Mouse (Mus musculus): ENCODE data around the gene Snrpf. TPM values are rescaled to one million over a fixed set of nuclear protein-coding genes. Genes with fewer than 3 reads are reported as not detected.
A peak's percentile ranks its signal among the peaks of the same experiment; 100 is the strongest.

Gene Snrpf
- polyA plus RNA-seq, 1 experiment from 2014 or later = 121 TPM

- no peak for DNase-seq (ENCODE audit: low spot score)
- WGBS = 73% methylated on average over 10 of the region's 10 CpGs
- Histone ChIP-seq H3K4me2 (ENCODE audit: low read length) (no peak overlapping the region), H3K27me3 (ENCODE audit: insufficient read depth, low read length) (no peaks in the 10 kb centered on the region), H3K4me3 (replicated peaks; ENCODE audit: low read depth, low read length) (no peak overlapping the region), H3K9me3 (replicated peaks; ENCODE audit: low read length) (no peaks in the 10 kb centered on the region), H3K27ac (no peak overlapping the region), H3K4me1 (replicated peaks; ENCODE audit: insufficient read depth, low read length) (no peaks in the 10 kb centered on the region), H3K9ac (ENCODE audit: low read depth, low read length) (no peak overlapping the region), H3K36me3 (ENCODE audit: insufficient read depth, low read length) (no peaks in the 10 kb centered on the region)
- no peak for TF ChIP-seq CTCF (IDR thresholded peaks at IDR 0.05; ENCODE audit: low read depth)
- no peak for ATAC-seq (replicated peaks; ENCODE audit: low FRiP score, low read depth)
Observed at GRCm38 (mm10) chr10:93549821-93550220, 39.7 kb downstream of the Snrpf start.

DNA sequence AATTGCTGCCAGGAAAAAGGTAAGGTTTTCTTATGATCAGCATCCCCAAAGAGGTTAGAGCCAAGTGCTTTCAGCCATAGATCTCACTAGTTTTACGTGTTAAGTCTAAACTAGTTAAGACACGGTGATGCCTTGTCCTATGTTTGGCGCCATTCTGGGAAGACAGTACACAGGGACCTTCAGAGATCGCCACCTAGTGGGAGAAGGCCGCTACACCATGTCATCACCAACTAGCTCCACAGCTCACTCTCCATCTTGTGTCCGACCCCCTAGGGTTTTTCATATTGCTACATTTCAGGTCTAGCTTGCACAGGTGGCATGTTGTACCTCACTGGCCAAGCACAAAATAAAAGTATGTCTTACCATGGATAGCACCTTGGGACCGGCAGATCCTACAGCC lies 40.5 kb downstream of the Snrpf start:
- 11% methylated on average over 7 of the region's 7 CpGs for WGBS

DNA sequence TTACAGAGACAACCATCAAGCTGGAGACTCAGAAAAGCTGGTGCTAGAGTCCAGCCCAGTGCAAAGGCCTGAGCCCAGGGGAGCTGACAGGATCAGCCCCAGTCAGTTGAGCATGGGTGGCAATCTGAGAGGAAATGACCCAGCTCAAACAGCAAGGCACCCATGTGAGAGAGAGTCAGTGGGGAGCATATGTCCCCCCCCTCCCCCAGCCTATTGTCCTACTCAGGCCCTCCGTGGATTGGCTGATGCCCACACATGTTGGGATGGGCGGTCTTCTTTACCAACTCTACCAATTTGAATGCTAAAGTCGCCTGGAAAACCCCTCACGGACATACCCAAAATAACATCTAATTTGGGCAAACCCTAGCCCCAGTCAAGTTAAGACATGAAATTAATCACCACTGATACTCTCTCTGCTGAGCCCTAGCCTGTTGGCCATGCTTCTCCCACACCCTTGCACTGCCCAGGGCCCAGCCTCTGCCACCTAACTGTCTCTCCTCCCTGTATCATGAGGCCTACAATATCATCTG lies 41.7 kb downstream of the Snrpf start:
- Histone ChIP-seq H3K4me1 (replicated peaks; ENCODE audit: insufficient read depth, low read length) (no peaks in the 10 kb centered on the region), H3K4me2 (ENCODE audit: low read length) (no peak overlapping the region), H3K36me3 (ENCODE audit: insufficient read depth, low read length) (no peaks in the 10 kb centered on the region), H3K9ac (ENCODE audit: low read depth, low read length) (no peak overlapping the region), H3K4me3 (replicated peaks; ENCODE audit: low read depth, low read length) (no peak overlapping the region), H3K27me3 (ENCODE audit: insufficient read depth, low read length) (no peaks in the 10 kb centered on the region), H3K27ac (no peak overlapping the region), H3K9me3 (replicated peaks; ENCODE audit: low read length) (no peaks in the 10 kb centered on the region)
- no peak for TF ChIP-seq CTCF (IDR thresholded peaks at IDR 0.05; ENCODE audit: low read depth)
- 0 out of 2 replicates have a peak, but pooled peaks have one; percentile 17 for ATAC-seq (replicated peaks; ENCODE audit: low FRiP score, low read depth)
- DNase-seq (ENCODE audit: low spot score) = no peak
- WGBS = 97% methylated on average over 4 of the region's 4 CpGs

More for the DNA sequence above, 40.5 kb downstream of the Snrpf start:
- H3K27me3 ChIP-seq (ENCODE audit: insufficient read depth, low read length) = no peaks in the 10 kb centered on the region
- no peaks in the 10 kb centered on the region for H3K36me3 ChIP-seq (ENCODE audit: insufficient read depth, low read length)
- no peaks in the 10 kb centered on the region for H3K4me1 ChIP-seq (replicated peaks; ENCODE audit: insufficient read depth, low read length)
- TF ChIP-seq CTCF (IDR thresholded peaks at IDR 0.05; ENCODE audit: low read depth) = peak; percentile 92
- no peak overlapping the region for H3K27ac ChIP-seq
- ATAC-seq (replicated peaks; ENCODE audit: low FRiP score, low read depth) (peak; percentile 40; the same call in 1 of the 2 replicates), DNase-seq (ENCODE audit: low spot score) (peak; percentile 87)
- no peaks in the 10 kb centered on the region for H3K9me3 ChIP-seq (replicated peaks; ENCODE audit: low read length)
- H3K4me2 ChIP-seq (ENCODE audit: low read length) = no peak overlapping the region
- H3K4me3 ChIP-seq (replicated peaks; ENCODE audit: low read depth, low read length) = no peak overlapping the region
- no peak overlapping the region for H3K9ac ChIP-seq (ENCODE audit: low read depth, low read length)

GRCm38 (mm10) chr10:93544172-93544571 lies 45.3 kb downstream of the Snrpf start:
- no peak overlapping the region for H3K4me2 ChIP-seq (ENCODE audit: low read length)
- H3K27ac ChIP-seq = no peak overlapping the region
- no peak for TF ChIP-seq CTCF (IDR thresholded peaks at IDR 0.05; ENCODE audit: low read depth)
- no peaks in the 10 kb centered on the region for H3K9me3 ChIP-seq (replicated peaks; ENCODE audit: low read length)
- peaks cover 5% of the 10 kb centered on the region; the same call in 1 of the 2 replicates for H3K4me1 ChIP-seq (replicated peaks; ENCODE audit: insufficient read depth, low read length)
- no peaks in the 10 kb centered on the region for H3K27me3 ChIP-seq (ENCODE audit: insufficient read depth, low read length)
- no peak overlapping the region for H3K9ac ChIP-seq (ENCODE audit: low read depth, low read length)
- ATAC-seq (replicated peaks; ENCODE audit: low FRiP score, low read depth) (no peak), DNase-seq (ENCODE audit: low spot score) (no peak)
- WGBS = 60% methylated on average over 5 of the region's 5 CpGs
- H3K4me3 ChIP-seq (replicated peaks; ENCODE audit: low read depth, low read length) = no peak overlapping the region
- H3K36me3 ChIP-seq (ENCODE audit: insufficient read depth, low read length) = no peaks in the 10 kb centered on the region

DNA sequence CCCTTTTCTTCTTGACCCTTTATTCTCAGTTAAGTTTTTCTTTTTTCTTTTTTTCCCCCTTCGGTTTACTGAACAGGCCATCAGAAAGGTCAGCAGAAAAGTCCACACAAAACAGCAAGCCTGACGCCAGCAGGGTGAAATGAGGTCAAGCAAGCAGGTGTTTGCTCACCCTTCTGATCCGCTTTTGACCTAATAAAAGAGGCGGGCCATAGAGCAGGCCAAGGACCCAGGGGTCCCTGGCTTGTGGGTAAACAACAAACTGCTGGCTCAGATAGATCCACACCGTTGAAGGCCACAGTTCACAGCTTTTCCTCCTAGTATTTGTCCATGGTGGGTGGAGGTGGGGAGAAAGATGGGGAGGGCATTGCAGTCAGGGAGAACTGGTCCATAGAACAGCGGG lies 46.3 kb downstream of the Snrpf start:
- Histone ChIP-seq H3K4me2 (ENCODE audit: low read length) (no peak overlapping the region), H3K4me1 (replicated peaks; ENCODE audit: insufficient read depth, low read length) (peaks cover 5% of the 10 kb centered on the region; the same call in 1 of the 2 replicates), H3K27ac (no peak overlapping the region), H3K36me3 (ENCODE audit: insufficient read depth, low read length) (no peaks in the 10 kb centered on the region), H3K4me3 (replicated peaks; ENCODE audit: low read depth, low read length) (no peak overlapping the region), H3K9ac (ENCODE audit: low read depth, low read length) (no peak overlapping the region), H3K27me3 (ENCODE audit: insufficient read depth, low read length) (no peaks in the 10 kb centered on the region), H3K9me3 (replicated peaks; ENCODE audit: low read length) (no peaks in the 10 kb centered on the region)
- 55% methylated on average over 6 of the region's 6 CpGs for WGBS
- no peak for ATAC-seq (replicated peaks; ENCODE audit: low FRiP score, low read depth)
- no peak for TF ChIP-seq CTCF (IDR thresholded peaks at IDR 0.05; ENCODE audit: low read depth)
- DNase-seq (ENCODE audit: low spot score) = no peak

GRCm38 (mm10) chr10:93542356-93542755 lies 47.1 kb downstream of the Snrpf start:
- DNase-seq (ENCODE audit: low spot score) = no peak
- ATAC-seq (replicated peaks; ENCODE audit: low FRiP score, low read depth) = no peak
- Histone ChIP-seq H3K9me3 (replicated peaks; ENCODE audit: low read length) (no peaks in the 10 kb centered on the region), H3K4me1 (replicated peaks; ENCODE audit: insufficient read depth, low read length) (peaks cover 5% of the 10 kb centered on the region; the same call in 1 of the 2 replicates), H3K36me3 (ENCODE audit: insufficient read depth, low read length) (no peaks in the 10 kb centered on the region), H3K27ac (no peak overlapping the region), H3K9ac (ENCODE audit: low read depth, low read length) (no peak overlapping the region), H3K27me3 (ENCODE audit: insufficient read depth, low read length) (no peaks in the 10 kb centered on the region), H3K4me2 (ENCODE audit: low read length) (no peak overlapping the region), H3K4me3 (replicated peaks; ENCODE audit: low read depth, low read length) (no peak overlapping the region)
- WGBS = 80% methylated on average over 4 of the region's 4 CpGs
- no peak for TF ChIP-seq CTCF (IDR thresholded peaks at IDR 0.05; ENCODE audit: low read depth)

GRCm38 (mm10) chr10:93541585-93541984 lies 47.9 kb downstream of the Snrpf start:
- Histone ChIP-seq H3K9me3 (replicated peaks; ENCODE audit: low read length) (no peaks in the 10 kb centered on the region), H3K27me3 (ENCODE audit: insufficient read depth, low read length) (no peaks in the 10 kb centered on the region), H3K27ac (no peak overlapping the region), H3K36me3 (ENCODE audit: insufficient read depth, low read length) (no peaks in the 10 kb centered on the region), H3K4me3 (replicated peaks; ENCODE audit: low read depth, low read length) (no peak overlapping the region), H3K4me1 (replicated peaks; ENCODE audit: insufficient read depth, low read length) (peaks cover 5% of the 10 kb centered on the region; the same call in 1 of the 2 replicates), H3K4me2 (ENCODE audit: low read length) (no peak overlapping the region), H3K9ac (ENCODE audit: low read depth, low read length) (no peak overlapping the region)
- WGBS = 52% methylated on average over 1 of the region's 1 CpGs
- TF ChIP-seq CTCF (IDR thresholded peaks at IDR 0.05; ENCODE audit: low read depth) = no peak
- ATAC-seq (replicated peaks; ENCODE audit: low FRiP score, low read depth) (no peak), DNase-seq (ENCODE audit: low spot score) (peak; percentile 10)

Measured in kidney, postnatal 0 days (tissue).